Mouse (Mus musculus): ENCODE measurements around the gene Scai. TPM values are rescaled to one million over a fixed set of nuclear protein-coding genes. Genes with fewer than 3 reads are reported as not detected.

The Scai gene
- polyA plus RNA-seq (2015; fragmentation: Illumina TruSeq; extraction: RNeasy Lipid Tissue Mini Kit (QIAGEN cat#74804); ENCODE audit: insufficient read depth, low replicate concordance): 24.6 TPM

DNA sequence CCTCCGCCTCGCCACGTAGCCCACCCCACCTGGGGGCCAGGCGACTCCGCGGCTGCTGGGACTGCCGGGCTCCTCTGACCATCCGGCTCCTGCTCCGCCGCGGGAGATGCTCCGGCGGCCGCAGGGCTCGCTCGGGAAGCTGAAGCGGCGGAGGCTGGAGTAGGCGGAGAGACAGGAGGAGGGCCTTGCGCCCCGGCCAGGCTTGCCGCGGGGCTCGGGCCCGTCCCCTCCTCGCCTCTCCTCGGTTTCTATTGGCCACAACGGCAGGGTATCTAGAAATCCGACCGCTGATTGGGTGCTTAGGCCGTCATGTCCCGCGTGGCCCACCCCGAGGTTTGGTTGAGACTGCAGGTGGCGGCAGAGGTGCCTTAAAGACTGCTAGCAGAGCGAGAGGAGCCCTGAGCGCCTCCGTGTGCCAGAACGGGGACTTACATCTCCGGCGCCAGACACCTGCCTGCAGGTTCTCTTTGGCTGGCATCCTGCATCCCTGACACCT lies at the start of gene Scai:
Gene Scai (minus strand): TSS at position 174 of the 496 bp plus-strand sequence.

GRCm38 (mm10) chr2:39226019-39226640 lies 35.6 kb upstream of the Scai start, which contains the start of gene Ppp6c:
Ppp6c (minus strand) TSS chr2:39226451.

DNA sequence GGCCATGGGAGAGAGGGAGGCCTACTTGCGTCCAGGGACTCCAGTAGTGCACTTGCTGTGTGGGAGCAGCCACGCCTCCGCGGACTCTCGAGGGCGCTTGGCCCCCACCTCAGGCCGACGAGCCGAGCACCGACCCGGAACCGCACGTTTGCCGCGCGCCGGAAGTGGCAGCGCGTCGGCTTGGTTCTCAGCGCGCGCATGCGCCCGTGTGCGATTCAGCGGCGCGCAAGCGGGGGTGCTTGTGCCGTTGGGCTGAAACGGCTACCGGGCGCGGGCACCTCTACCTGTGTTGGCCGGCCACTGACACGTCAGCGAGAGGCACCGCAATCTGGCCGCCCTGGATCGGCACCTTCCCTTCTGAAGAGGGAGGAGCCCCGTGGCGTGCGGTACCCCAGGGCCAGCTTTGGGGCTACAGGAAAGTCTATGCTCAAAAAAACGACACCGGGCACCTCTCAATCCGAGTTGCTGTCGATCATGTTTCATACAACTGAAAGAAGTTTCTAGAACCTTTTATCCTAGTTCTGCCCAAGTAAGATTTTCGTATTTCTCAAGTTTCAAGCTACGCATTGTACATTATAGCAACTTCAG lies 125.0 kb downstream of the Scai start, which contains the start of gene Golga1:
Gene Golga1 (minus strand): TSS at position 142 of the 588 bp plus-strand sequence.

Other genes with a start within 250 kb of the Scai start
- 1.4 TPM for gene Wdr38, start 193.3 kb downstream of the Scai start, polyA plus RNA-seq (2015; fragmentation: Illumina TruSeq; extraction: RNeasy Lipid Tissue Mini Kit (QIAGEN cat#74804); ENCODE audit: insufficient read depth, low replicate concordance)
- gene Arpc5l, start 185.4 kb downstream of the Scai start, polyA plus RNA-seq (2015; fragmentation: Illumina TruSeq; extraction: RNeasy Lipid Tissue Mini Kit (QIAGEN cat#74804); ENCODE audit: insufficient read depth, low replicate concordance): 273 TPM
- gene Rpl35, start 185.1 kb downstream of the Scai start, polyA plus RNA-seq (2015; fragmentation: Illumina TruSeq; extraction: RNeasy Lipid Tissue Mini Kit (QIAGEN cat#74804); ENCODE audit: insufficient read depth, low replicate concordance): 803 TPM
- gene Golga1, start 125.2 kb downstream of the Scai start, polyA plus RNA-seq (2015; fragmentation: Illumina TruSeq; extraction: RNeasy Lipid Tissue Mini Kit (QIAGEN cat#74804); ENCODE audit: insufficient read depth, low replicate concordance): 53.1 TPM
- 101 TPM for gene Ppp6c, start 35.7 kb upstream of the Scai start, polyA plus RNA-seq (2015; fragmentation: Illumina TruSeq; extraction: RNeasy Lipid Tissue Mini Kit (QIAGEN cat#74804); ENCODE audit: insufficient read depth, low replicate concordance)

Measured in spleen, adult 10 weeks (tissue).